Mouse (Mus musculus) megakaryocyte-erythroid progenitor cell, adult 5-6 weeks (primary cell): ENCODE measurements at regions not wholly inside any gene's neighbourhood (a gene's known extent, or its start where the extent isn't known, plus 50 kb on each side); places are given as distances from the start of the nearest gene placed in this dataset.

Experiments
- ATAC-seq: replicated peaks from 2 replicates; pipeline ENCODE4 v1.8.0; 2016; ENCODE audit warnings: mild to moderate bottlenecking, inconsistent platforms; ENCODE audit not compliant: severe bottlenecking, poor library complexity, low FRiP score, low TSS enrichment

GRCm38 (mm10) chr14:62144385-62145030 lies 147.9 kb upstream of the Rnaseh2b start:
- no peak for ATAC-seq

GRCm38 (mm10) chr14:62157038-62157716 lies 135.2 kb upstream of the Rnaseh2b start:
- ATAC-seq: no peak

DNA sequence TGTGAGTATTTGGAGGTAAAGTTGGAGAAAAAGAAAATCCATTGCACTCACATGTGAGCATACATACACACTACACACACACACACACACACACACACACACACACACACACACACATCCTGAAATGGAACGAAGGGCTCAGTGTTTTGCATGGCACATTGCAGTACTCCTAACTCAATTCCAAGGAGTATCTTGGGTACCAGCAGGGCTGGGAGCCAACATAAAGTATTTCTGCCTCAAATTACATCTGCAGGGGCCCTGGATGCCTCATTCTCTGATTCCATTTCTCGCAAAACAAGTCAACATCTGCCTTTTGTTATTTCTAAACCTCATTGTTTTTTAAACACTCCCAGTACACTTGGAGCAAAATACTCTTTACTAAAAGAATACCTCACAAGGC lies 132.7 kb upstream of the Rnaseh2b start:
- ATAC-seq: no peak

DNA sequence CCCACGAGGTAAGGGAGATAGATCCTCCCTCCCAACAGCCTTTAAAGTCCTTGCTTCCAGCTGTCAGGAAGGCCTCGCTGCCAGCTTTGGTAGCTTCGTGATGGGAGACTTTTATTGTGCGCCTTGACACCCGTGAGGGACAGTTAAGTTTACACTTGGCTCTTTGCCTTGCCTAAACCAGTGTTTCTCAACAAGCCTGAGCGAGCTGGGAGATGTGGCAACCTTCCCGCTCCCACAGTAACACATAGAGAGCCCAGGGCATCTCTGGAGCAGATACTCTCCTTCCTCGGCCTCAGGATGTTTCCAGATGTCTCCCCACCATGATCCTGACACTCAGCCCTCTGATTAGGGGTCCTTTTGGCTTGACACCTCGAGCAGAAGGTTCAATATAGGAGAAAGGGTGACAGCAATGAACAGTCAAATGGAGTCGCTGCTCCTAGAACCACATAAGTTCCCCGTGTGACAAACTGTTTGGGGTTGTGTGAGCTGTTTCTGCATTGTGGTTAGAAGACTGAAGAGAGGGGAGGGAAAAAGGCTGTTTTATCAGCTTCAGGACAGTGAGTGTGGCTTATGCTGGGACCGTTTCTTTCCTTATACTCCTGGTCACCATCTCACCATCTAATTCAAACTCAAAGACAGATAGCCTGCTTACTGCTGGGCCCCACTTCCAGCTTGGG lies 129.1 kb upstream of the Rnaseh2b start:
- ATAC-seq: no peak

GRCm38 (mm10) chr14:62164918-62165317 lies 127.5 kb upstream of the Rnaseh2b start:
- ATAC-seq: no peak

- ATAC-seq: no peak
Measured at GRCm38 (mm10) chr14:62166006-62166405, 126.4 kb upstream of the Rnaseh2b start.

GRCm38 (mm10) chr14:62166596-62166995 lies 125.8 kb upstream of the Rnaseh2b start:
- ATAC-seq: no peak

DNA sequence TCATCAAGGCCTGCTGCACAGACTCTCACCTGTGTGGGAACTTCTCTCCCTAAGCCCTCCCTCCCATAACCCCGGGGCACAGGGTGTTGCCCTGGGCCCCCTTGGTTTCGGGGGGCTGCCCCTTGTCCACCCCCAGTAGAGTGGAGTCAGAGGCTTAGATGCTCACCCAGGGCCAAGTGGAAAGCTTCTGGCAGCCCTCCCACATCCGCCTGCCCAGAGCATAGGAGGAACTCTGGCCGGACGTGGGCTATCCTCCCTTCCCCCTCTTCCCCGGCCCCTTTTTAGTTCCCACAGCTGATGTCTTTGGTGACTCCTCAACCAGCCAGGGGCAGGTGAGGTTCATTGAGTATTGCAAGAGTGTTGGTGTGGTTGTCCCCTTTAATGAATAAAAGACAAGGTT lies 125.3 kb upstream of the Rnaseh2b start:
- ATAC-seq: no peak

- no peak for ATAC-seq
Measured at GRCm38 (mm10) chr14:62168711-62169110, 123.7 kb upstream of the Rnaseh2b start.

DNA sequence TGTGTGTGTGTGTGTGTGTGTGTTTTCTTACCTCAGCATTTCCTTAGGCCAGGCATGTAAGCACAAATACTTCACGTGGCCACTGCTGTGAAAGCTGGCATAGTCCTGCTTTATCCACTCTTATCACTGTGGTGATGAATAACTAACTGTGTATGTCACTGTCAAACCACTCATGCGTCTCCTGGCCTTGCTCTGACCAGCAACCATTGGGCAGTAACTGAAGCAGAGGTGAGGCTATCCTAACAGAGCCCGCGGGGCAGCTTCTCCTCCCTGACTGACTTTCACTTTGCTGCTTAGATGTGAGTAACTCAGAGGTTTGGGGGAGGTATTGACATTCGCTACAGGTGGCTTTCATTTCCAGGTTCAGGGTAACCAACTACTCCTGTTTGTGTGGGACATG lies 122.0 kb upstream of the Rnaseh2b start:
- no peak for ATAC-seq

DNA sequence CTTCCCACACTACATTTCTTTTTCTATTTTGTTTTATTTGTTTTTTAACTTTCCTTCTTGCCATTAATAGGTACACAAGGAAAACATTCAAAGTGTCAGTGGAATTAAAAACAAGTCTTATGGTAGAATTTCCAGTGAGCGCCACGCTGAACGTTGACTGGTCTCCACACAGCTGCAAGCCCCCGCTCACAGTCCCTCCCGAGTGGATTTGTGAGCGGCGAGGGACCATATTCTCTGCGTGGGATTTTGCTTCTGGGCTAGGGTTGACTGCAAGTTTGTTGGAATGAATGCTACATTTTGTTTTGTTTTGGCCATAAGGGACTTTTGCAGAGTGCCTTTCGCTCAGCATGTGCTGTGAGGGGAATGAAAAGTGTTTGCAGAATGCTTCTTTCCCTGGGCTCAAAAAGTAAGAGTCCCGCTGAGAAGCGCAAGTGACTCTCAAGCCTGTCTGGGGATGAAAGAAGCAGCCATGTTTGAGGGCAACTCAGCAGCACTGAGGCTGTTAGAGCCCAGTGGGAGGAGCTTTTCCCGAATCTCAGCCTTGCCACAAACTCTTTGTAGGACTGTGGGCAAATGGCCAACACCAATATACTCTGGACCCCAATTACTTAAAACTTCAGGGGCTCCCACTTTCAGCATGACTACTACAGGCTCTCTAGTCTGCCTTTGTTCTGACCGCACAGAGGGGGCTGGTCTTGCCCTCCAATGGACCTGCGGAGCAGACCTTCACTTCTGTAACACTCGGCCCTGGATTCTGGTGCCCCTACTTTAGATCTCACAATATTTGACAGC lies 120.9 kb upstream of the Rnaseh2b start:
- ATAC-seq: no peak

- no peak for ATAC-seq
Measured at GRCm38 (mm10) chr14:62173835-62174530, 118.4 kb upstream of the Rnaseh2b start.

GRCm38 (mm10) chr14:62175384-62176048 lies 116.9 kb upstream of the Rnaseh2b start:
- ATAC-seq: no peak

DNA sequence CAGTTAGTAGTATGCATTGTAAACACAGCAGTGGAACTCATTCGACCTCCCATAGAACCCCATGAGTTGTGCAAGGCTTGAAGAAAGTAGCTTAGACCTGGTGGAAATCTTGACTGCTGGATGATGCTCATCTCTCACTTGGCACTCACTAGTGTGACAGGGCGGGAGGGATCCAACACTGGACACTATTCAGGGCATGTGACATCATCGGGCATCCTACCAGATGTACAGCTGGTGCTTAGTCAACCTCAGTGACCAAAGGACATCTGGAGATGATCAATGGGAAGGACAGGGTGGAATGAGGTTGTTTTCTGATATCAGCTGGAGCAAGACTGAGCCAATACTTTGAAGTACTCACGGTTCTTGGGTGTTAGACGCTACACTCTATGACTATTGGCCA lies 114.9 kb upstream of the Rnaseh2b start:
- no peak for ATAC-seq

DNA sequence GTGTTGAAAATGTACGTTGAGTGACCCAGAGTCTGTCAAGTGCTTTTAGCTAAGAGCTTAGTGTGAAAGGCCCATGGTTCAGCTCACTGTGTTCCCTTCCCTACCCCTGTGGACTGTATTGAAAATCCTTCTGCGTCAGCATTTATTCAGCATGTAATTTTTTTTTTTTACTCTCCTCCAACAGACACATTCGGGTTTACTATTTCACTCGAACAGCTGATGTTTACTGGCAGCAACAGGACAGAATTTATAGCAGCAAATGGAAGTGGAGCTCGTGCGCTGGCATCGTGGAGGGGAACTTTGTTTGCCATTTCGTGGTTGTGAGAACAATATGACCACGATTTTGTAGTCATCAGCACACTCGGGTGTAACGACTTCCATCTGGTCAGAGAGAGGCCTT lies 105.0 kb upstream of the Rnaseh2b start:
- ATAC-seq: no peak

- ATAC-seq: no peak
Measured at GRCm38 (mm10) chr14:62188147-62188885, 104.1 kb upstream of the Rnaseh2b start.

- no peak for ATAC-seq
Measured at GRCm38 (mm10) chr14:62191624-62192023, 100.8 kb upstream of the Rnaseh2b start.

GRCm38 (mm10) chr14:62192814-62193213 lies 99.6 kb upstream of the Rnaseh2b start:
- no peak for ATAC-seq
